Mouse (Mus musculus) layer of hippocampus, postnatal 25 days (tissue): ENCODE measurements around the gene Gm8369. TPM values are rescaled to one million over a fixed set of nuclear protein-coding genes. Genes with fewer than 3 reads are reported as not detected.
"Not testable (repeated sequence)": the region's sequence is repeated elsewhere in the genome, so short reads cannot be mapped to it uniquely, and the experiment has no call there.

Source experiments
- DNase-seq, 2 experiments: peaks; one replicate each; pipeline ENCODE4 v3.0.0; 2022; ENCODE audit warnings: mixed read lengths in 2 of 2, low spot score in 1 of 2; ENCODE audit errors: extremely low spot score in 1 of 2
- total RNA-seq, 2 experiments: library from RNA; stranded (reverse); gene quantifications; 2 replicates each; pipeline ENCODE4 v1.2.3; 2021

Gene Gm8369
- total RNA-seq, 2 experiments from 2014 or later, result 0.12 TPM; not detected in 1

GRCm38 (mm10) chr19:11504857-11505256, 19.1 kb downstream of the Gm8369 start:
- no peak for DNase-seq

GRCm38 (mm10) chr19:11513458-11513857, 27.7 kb downstream of the Gm8369 start:
- DNase-seq, result no peak

GRCm38 (mm10) chr19:11516246-11516645, 30.5 kb downstream of the Gm8369 start, which contains the start of gene Ms4a6b:
Gene Ms4a6b, plus strand, starts transcription at chr19:11516512.
- no peak for DNase-seq

- DNase-seq, result no peak
Observed at GRCm38 (mm10) chr19:11516845-11517244, 31.1 kb downstream of the Gm8369 start.

- DNase-seq, result not testable (repeated sequence)
Observed at GRCm38 (mm10) chr19:11517373-11517772, 31.6 kb downstream of the Gm8369 start.

- not testable (repeated sequence) for DNase-seq
Observed at GRCm38 (mm10) chr19:11518356-11518755, 32.6 kb downstream of the Gm8369 start.

GRCm38 (mm10) chr19:11520146-11520545, 34.4 kb downstream of the Gm8369 start:
- DNase-seq, result no peak

GRCm38 (mm10) chr19:11533421-11533820, 47.7 kb downstream of the Gm8369 start:
- DNase-seq, result no peak

GRCm38 (mm10) chr19:11533888-11534445, 48.2 kb downstream of the Gm8369 start:
- DNase-seq, result no peak

GRCm38 (mm10) chr19:11536593-11536992, 50.9 kb downstream of the Gm8369 start, which contains the start of gene Ms4a4d:
Gene Ms4a4d, plus strand, starts transcription at chr19:11536801.
- no peak for DNase-seq

- DNase-seq, result no peak
Observed at GRCm38 (mm10) chr19:11537336-11537735, 51.6 kb downstream of the Gm8369 start.

GRCm38 (mm10) chr19:11540166-11540821, 54.6 kb downstream of the Gm8369 start:
- DNase-seq, result not testable (repeated sequence)

GRCm38 (mm10) chr19:11544383-11544782, 58.6 kb downstream of the Gm8369 start:
- DNase-seq, result not testable (repeated sequence)

GRCm38 (mm10) chr19:11547911-11548310, 62.2 kb downstream of the Gm8369 start:
- no peak for DNase-seq

GRCm38 (mm10) chr19:11554726-11555125, 69.0 kb downstream of the Gm8369 start:
- no peak for DNase-seq

GRCm38 (mm10) chr19:11559560-11559959, 73.8 kb downstream of the Gm8369 start:
- not testable (repeated sequence) for DNase-seq

Other genes with a start within 250 kb of the Gm8369 start
- gene Ms4a1, start 219.7 kb upstream of the Gm8369 start, total RNA-seq, result not detected
- not detected for gene Ms4a5, start 202.1 kb upstream of the Gm8369 start, total RNA-seq
- gene Ms4a14, start 171.5 kb upstream of the Gm8369 start, total RNA-seq, result not detected
- gene Ms4a7, start 149.8 kb upstream of the Gm8369 start, total RNA-seq, result not detected
- gene Ms4a4a, start 110.4 kb upstream of the Gm8369 start, total RNA-seq, result under 1 TPM; 0.61 to 0.89 TPM
- gene Ms4a4c, start 81.2 kb upstream of the Gm8369 start, total RNA-seq, result not detected
- not detected for gene Ms4a4b, start 42.4 kb upstream of the Gm8369 start, total RNA-seq
- gene Ms4a6c, start 16.6 kb upstream of the Gm8369 start, total RNA-seq, result 1 to 10 TPM in 1 of 2 experiments, under 1 TPM in 1; 0.68 to 1.2 TPM
- 1 to 10 TPM; 1.6 to 2.7 TPM for gene Ms4a6b, start 30.6 kb downstream of the Gm8369 start, total RNA-seq
- not detected for gene Ms4a4d, start 50.9 kb downstream of the Gm8369 start, total RNA-seq
- under 1 TPM; 0.54 to 0.98 TPM for gene Ms4a6d, start 118.9 kb downstream of the Gm8369 start, total RNA-seq
- gene Ms4a2, start 137.8 kb downstream of the Gm8369 start, total RNA-seq, result not detected
- gene Ms4a3, start 154.9 kb downstream of the Gm8369 start, total RNA-seq, result not detected
- gene Oosp2, start 174.6 kb downstream of the Gm8369 start, total RNA-seq, result not detected
- gene Oosp1, start 205.2 kb downstream of the Gm8369 start, total RNA-seq, result not detected
- gene Oosp3, start 211.1 kb downstream of the Gm8369 start, total RNA-seq, result not detected